Mouse (Mus musculus): ENCODE data around the gene Vwce. TPM values are rescaled to one million over a fixed set of nuclear protein-coding genes. Genes with fewer than 3 reads are reported as not detected.

Gene Vwce
- polyA plus RNA-seq, 1 experiment from 2014 or later, result 0.36 TPM

- WGBS, result 3% methylated on average over 6 of the region's 6 CpGs
- DNase-seq (ENCODE audit: low spot score, missing footprints), result no peak
- Histone ChIP-seq H3K4me3 (ENCODE audit: low read depth, low read length) (peak overlapping the region; percentile 29), H3K9ac (ENCODE audit: low read length) (peak overlapping the region; percentile 87), H3K9me3 (ENCODE audit: control insufficient read depth, low read length) (no peaks in the 10 kb centered on the region), H3K27me3 (ENCODE audit: control insufficient read depth, insufficient read depth, low read length) (no peaks in the 10 kb centered on the region), H3K4me1 (ENCODE audit: control insufficient read depth, insufficient read depth, low read length) (peaks cover 16% of the 10 kb centered on the region), H3K4me2 (peak overlapping the region; percentile 53), H3K27ac (ENCODE audit: low read depth, low read length) (peak overlapping the region; percentile 92), H3K36me3 (ENCODE audit: control insufficient read depth, insufficient read depth, low read length) (peaks cover 4% of the 10 kb centered on the region; the same call in 1 of the 2 replicates)
- peak; percentile 45 for ATAC-seq (ENCODE audit: low FRiP score)
Observed at GRCm38 (mm10) chr19:10602247-10602769, 31.7 kb upstream of the Vwce start.

- DNase-seq (ENCODE audit: low spot score, missing footprints) (peak; percentile 99), ATAC-seq (ENCODE audit: low FRiP score) (peak; percentile 70)
- Histone ChIP-seq H3K4me1 (ENCODE audit: control insufficient read depth, insufficient read depth, low read length) (peaks cover 16% of the 10 kb centered on the region), H3K9ac (ENCODE audit: low read length) (peak overlapping the region; percentile 87), H3K9me3 (ENCODE audit: control insufficient read depth, low read length) (no peaks in the 10 kb centered on the region), H3K4me2 (peak overlapping the region; percentile 53), H3K36me3 (ENCODE audit: control insufficient read depth, insufficient read depth, low read length) (peaks cover 6% of the 10 kb centered on the region), H3K27me3 (ENCODE audit: control insufficient read depth, insufficient read depth, low read length) (no peaks in the 10 kb centered on the region), H3K4me3 (ENCODE audit: low read depth, low read length) (peak overlapping the region; percentile 29), H3K27ac (ENCODE audit: low read depth, low read length) (peak overlapping the region; percentile 92)
- WGBS, result 3% methylated on average over 9 of the region's 9 CpGs
Observed at GRCm38 (mm10) chr19:10602787-10603186, 31.2 kb upstream of the Vwce start.

GRCm38 (mm10) chr19:10603660-10604523 lies 30.1 kb upstream of the Vwce start:
- ATAC-seq (ENCODE audit: low FRiP score) (no peak), DNase-seq (ENCODE audit: low spot score, missing footprints) (no peak)
- H3K27ac ChIP-seq (ENCODE audit: low read depth, low read length), result no peak overlapping the region
- peaks cover 16% of the 10 kb centered on the region for H3K4me1 ChIP-seq (ENCODE audit: control insufficient read depth, insufficient read depth, low read length)
- H3K4me3 ChIP-seq (ENCODE audit: low read depth, low read length), result no peak overlapping the region
- H3K36me3 ChIP-seq (ENCODE audit: control insufficient read depth, insufficient read depth, low read length), result peaks cover 13% of the 10 kb centered on the region
- no peak overlapping the region for H3K4me2 ChIP-seq
- H3K9me3 ChIP-seq (ENCODE audit: control insufficient read depth, low read length), result no peaks in the 10 kb centered on the region
- 89% methylated on average over 18 of the region's 18 CpGs for WGBS
- H3K27me3 ChIP-seq (ENCODE audit: control insufficient read depth, insufficient read depth, low read length), result no peaks in the 10 kb centered on the region
- no peak overlapping the region; the same call in 1 of the 2 replicates for H3K9ac ChIP-seq (ENCODE audit: low read length)

GRCm38 (mm10) chr19:10604534-10604933 lies 29.5 kb upstream of the Vwce start:
- ATAC-seq (ENCODE audit: low FRiP score), result no peak
- 62% methylated on average over 3 of the region's 3 CpGs for WGBS
- no peak for DNase-seq (ENCODE audit: low spot score, missing footprints)
- Histone ChIP-seq H3K36me3 (ENCODE audit: control insufficient read depth, insufficient read depth, low read length) (peaks cover 13% of the 10 kb centered on the region), H3K4me3 (ENCODE audit: low read depth, low read length) (peak overlapping the region; percentile 98), H3K4me2 (peak overlapping the region; percentile 71), H3K27me3 (ENCODE audit: control insufficient read depth, insufficient read depth, low read length) (no peaks in the 10 kb centered on the region), H3K9ac (ENCODE audit: low read length) (peak overlapping the region; percentile 93), H3K27ac (ENCODE audit: low read depth, low read length) (peak overlapping the region; percentile 83), H3K4me1 (ENCODE audit: control insufficient read depth, insufficient read depth, low read length) (peaks cover 16% of the 10 kb centered on the region), H3K9me3 (ENCODE audit: control insufficient read depth, low read length) (no peaks in the 10 kb centered on the region)

DNA sequence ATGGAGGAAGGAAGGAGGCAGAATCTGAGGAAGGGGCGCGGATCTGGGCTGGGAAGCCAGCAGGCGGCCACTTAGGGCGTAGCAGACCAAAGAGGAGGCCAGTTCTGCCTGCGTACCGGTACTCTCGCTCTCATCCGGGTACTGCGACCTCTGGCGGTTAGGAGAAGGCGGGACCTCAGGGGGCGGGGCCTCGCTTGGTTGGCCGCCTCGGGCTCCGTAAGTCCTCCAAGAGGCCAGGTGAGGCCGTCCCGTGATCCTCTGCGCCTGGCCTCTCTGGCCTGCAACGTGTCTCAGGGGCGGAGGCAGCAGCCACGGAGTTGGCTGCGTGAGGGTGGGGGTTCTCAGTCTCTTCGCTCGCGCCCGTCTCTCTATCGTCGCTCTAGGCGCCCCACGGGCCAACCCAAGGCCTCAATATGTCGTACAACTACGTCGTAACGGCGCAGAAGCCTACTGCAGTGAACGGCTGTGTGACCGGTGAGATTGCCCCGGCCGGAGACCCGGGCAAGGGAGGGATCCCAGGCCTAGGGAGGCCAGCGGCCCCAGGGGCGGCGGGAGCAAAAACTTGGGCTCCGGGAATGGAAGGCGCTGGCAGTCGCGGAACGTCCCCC lies 28.6 kb upstream of the Vwce start, which contains the start of the genes Ddb1 and Tkfc:
Ddb1 (plus strand) TSS at position 35 of the 608 bp plus-strand sequence.
Tkfc (minus strand) TSS at position 362 of the 608 bp plus-strand sequence.
- Histone ChIP-seq H3K27me3 (ENCODE audit: control insufficient read depth, insufficient read depth, low read length) (no peaks in the 10 kb centered on the region), H3K27ac (ENCODE audit: low read depth, low read length) (peak within 1 kb of the TSS; percentile 83), H3K4me2 (peak within 1 kb of the TSS; percentile 71), H3K9me3 (ENCODE audit: control insufficient read depth, low read length) (no peaks in the 10 kb centered on the region), H3K4me1 (ENCODE audit: control insufficient read depth, insufficient read depth, low read length) (peaks cover 16% of the 10 kb centered on the region), H3K4me3 (ENCODE audit: low read depth, low read length) (peak within 1 kb of the TSS; percentile 98), H3K36me3 (ENCODE audit: control insufficient read depth, insufficient read depth, low read length) (peaks cover 12% of the 10 kb centered on the region; the same call in 1 of the 2 replicates), H3K9ac (ENCODE audit: low read length) (peak within 1 kb of the TSS; percentile 93)
- WGBS, result under 1% methylated on average over 48 of the region's 49 CpGs
- peak; percentile 100 for DNase-seq (ENCODE audit: low spot score, missing footprints)
- ATAC-seq (ENCODE audit: low FRiP score), result peak; percentile 97

GRCm38 (mm10) chr19:10605901-10606622 lies 28.0 kb upstream of the Vwce start:
- DNase-seq (ENCODE audit: low spot score, missing footprints) (no peak), ATAC-seq (ENCODE audit: low FRiP score) (no peak)
- Histone ChIP-seq H3K9me3 (ENCODE audit: control insufficient read depth, low read length) (no peaks in the 10 kb centered on the region), H3K4me3 (ENCODE audit: low read depth, low read length) (peak overlapping the region; percentile 98), H3K27ac (ENCODE audit: low read depth, low read length) (peak overlapping the region; percentile 74), H3K9ac (ENCODE audit: low read length) (peak overlapping the region; percentile 93), H3K4me2 (peak overlapping the region; percentile 71), H3K27me3 (ENCODE audit: control insufficient read depth, insufficient read depth, low read length) (no peaks in the 10 kb centered on the region), H3K36me3 (ENCODE audit: control insufficient read depth, insufficient read depth, low read length) (peaks cover 17% of the 10 kb centered on the region; the same call in 1 of the 2 replicates), H3K4me1 (ENCODE audit: control insufficient read depth, insufficient read depth, low read length) (peaks cover 16% of the 10 kb centered on the region)
- WGBS, result 8% methylated on average over 20 of the region's 20 CpGs

GRCm38 (mm10) chr19:10608573-10609240 lies 25.3 kb upstream of the Vwce start:
- no peak overlapping the region for H3K4me3 ChIP-seq (ENCODE audit: low read depth, low read length)
- no peaks in the 10 kb centered on the region for H3K9me3 ChIP-seq (ENCODE audit: control insufficient read depth, low read length)
- H3K27me3 ChIP-seq (ENCODE audit: control insufficient read depth, insufficient read depth, low read length), result no peaks in the 10 kb centered on the region
- WGBS, result 91% methylated on average over 5 of the region's 5 CpGs
- DNase-seq (ENCODE audit: low spot score, missing footprints) (no peak), ATAC-seq (ENCODE audit: low FRiP score) (no peak)
- no peak overlapping the region for H3K4me2 ChIP-seq
- no peak overlapping the region for H3K9ac ChIP-seq (ENCODE audit: low read length)
- H3K27ac ChIP-seq (ENCODE audit: low read depth, low read length), result no peak overlapping the region
- H3K36me3 ChIP-seq (ENCODE audit: control insufficient read depth, insufficient read depth, low read length), result peaks cover 34% of the 10 kb centered on the region
- H3K4me1 ChIP-seq (ENCODE audit: control insufficient read depth, insufficient read depth, low read length), result peaks cover 12% of the 10 kb centered on the region

GRCm38 (mm10) chr19:10634872-10635318 lies 882 bp downstream of the Vwce start:
- ATAC-seq (ENCODE audit: low FRiP score), result peak; percentile 84
- no peak overlapping the region for H3K27ac ChIP-seq (ENCODE audit: low read depth, low read length)

More at GRCm38 (mm10) chr19:10634872-10635318, 882 bp downstream of the Vwce start:
- Histone ChIP-seq H3K27me3 (ENCODE audit: control insufficient read depth, insufficient read depth, low read length) (peaks cover 3% of the 10 kb centered on the region; the same call in 1 of the 2 replicates), H3K4me1 (ENCODE audit: control insufficient read depth, insufficient read depth, low read length) (peaks cover 8% of the 10 kb centered on the region), H3K9me3 (ENCODE audit: control insufficient read depth, low read length) (no peaks in the 10 kb centered on the region), H3K36me3 (ENCODE audit: control insufficient read depth, insufficient read depth, low read length) (peaks cover 4% of the 10 kb centered on the region; the same call in 1 of the 2 replicates), H3K4me3 (ENCODE audit: low read depth, low read length) (peak overlapping the region; percentile 33), H3K4me2 (peak overlapping the region; percentile 74), H3K9ac (ENCODE audit: low read length) (peak overlapping the region; percentile 51)
- DNase-seq (ENCODE audit: low spot score, missing footprints), result peak; percentile 94
- WGBS, result 6% methylated on average over 21 of the region's 21 CpGs

All from midbrain, embryonic 11.5 days (tissue).